19 mouse cellular contexts compared by ENCODE assay signal in the genomic region with DNA sequence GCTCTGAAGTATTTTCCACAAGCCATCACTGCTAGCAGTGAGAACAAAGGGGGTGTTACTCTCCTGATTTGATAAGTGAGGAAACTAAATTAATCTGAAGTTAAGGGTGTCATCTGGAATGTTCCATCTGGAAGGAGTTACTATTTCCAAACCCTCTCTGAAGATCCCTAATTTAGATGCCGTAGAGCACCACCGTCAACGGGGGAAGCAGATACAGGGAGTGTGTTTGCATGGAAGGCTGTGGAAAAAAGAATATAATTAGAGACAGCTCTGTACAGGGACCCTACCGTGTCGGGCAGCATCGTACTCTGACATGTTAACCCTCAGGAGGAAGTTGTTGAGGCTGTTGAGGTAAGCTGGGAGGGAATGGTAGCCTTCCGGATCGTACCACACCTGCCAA.
DNase-seq lines count a peak whose midpoint lies in the region; ATAC-seq and TF ChIP-seq lines count a peak whose summit lies in the region.
"Had no signal": no experiment of that assay in that cellular context is flagged by ENCODE, and none has a peak within 500 bp of the region (broad histone marks: within the 10 kb centered on the region; RNA-seq: fewer than 3 reads in every experiment).

No protein-coding gene starts in this region.

- 37% methylated on average over 8 of the region's 8 CpGs for WGBS in forebrain, postnatal 0 days
- 77% methylated on average over 8 of the region's 8 CpGs for WGBS in forebrain, embryonic 11.5 days

- no peak overlapping the region for H3K9ac ChIP-seq in forebrain, postnatal 0 days
- H3K9ac ChIP-seq in forebrain, embryonic 11.5 days (ENCODE audit: low read length) = no peak overlapping the region
- H3K9ac ChIP-seq: kidney, embryonic 15.5 days; limb, embryonic 15.5 days; liver, embryonic 14.5 days; lung, embryonic 15.5 days had no signal

- no peak overlapping the region for H3K4me3 ChIP-seq in forebrain, postnatal 0 days (ENCODE audit: low read depth, low read length)
- no peak overlapping the region for H3K4me3 ChIP-seq in forebrain, embryonic 11.5 days (ENCODE audit: low read depth, low read length)
- H3K4me3 ChIP-seq: embryonic facial prominence, embryonic 10.5 days; kidney, embryonic 15.5 days; limb, embryonic 15.5 days; lung, embryonic 15.5 days had no signal

- H3K9me3 ChIP-seq in forebrain, postnatal 0 days (ENCODE audit: low read length) = no peaks in the 10 kb centered on the region
- no peaks in the 10 kb centered on the region for H3K9me3 ChIP-seq in forebrain, embryonic 11.5 days (ENCODE audit: control insufficient read depth, low read length)
- H3K9me3 ChIP-seq: embryonic facial prominence, embryonic 10.5 days; kidney, embryonic 15.5 days; limb, embryonic 15.5 days; lung, embryonic 15.5 days had no signal

- H3K27ac ChIP-seq in forebrain, postnatal 0 days (ENCODE audit: low read depth, low read length) = no peak overlapping the region
- no peak overlapping the region for H3K27ac ChIP-seq in forebrain, embryonic 11.5 days (ENCODE audit: low read depth, low read length)
- H3K27ac ChIP-seq: embryonic facial prominence, embryonic 10.5 days; kidney, embryonic 15.5 days; limb, embryonic 15.5 days; liver, embryonic 14.5 days; lung, embryonic 15.5 days had no signal

- peak; percentile 71 for ATAC-seq in forebrain, postnatal 0 days
- ATAC-seq in forebrain, embryonic 11.5 days (replicated peaks; ENCODE audit: low FRiP score) = no peak
- ATAC-seq in activated CD4-positive, CD25-positive, alpha-beta regulatory T cell, adult 4 months = no peak

- no peaks in the 10 kb centered on the region for H3K36me3 ChIP-seq in forebrain, postnatal 0 days (ENCODE audit: insufficient read depth)
- no peaks in the 10 kb centered on the region for H3K36me3 ChIP-seq in forebrain, embryonic 11.5 days (ENCODE audit: control insufficient read depth, insufficient read depth, low read length)
- H3K36me3 ChIP-seq: embryonic facial prominence, embryonic 10.5 days; kidney, embryonic 15.5 days; limb, embryonic 15.5 days; lung, embryonic 15.5 days had no signal

- TF ChIP-seq CTCF in forebrain, postnatal 0 days (IDR thresholded peaks at IDR 0.05; ENCODE audit: low read depth) = no peak

- peaks cover 8% of the 10 kb centered on the region; the same call in 1 of the 2 replicates for H3K4me1 ChIP-seq in forebrain, postnatal 0 days (ENCODE audit: insufficient read depth)
- no peaks in the 10 kb centered on the region for H3K4me1 ChIP-seq in forebrain, embryonic 11.5 days (replicated peaks; ENCODE audit: control insufficient read depth, insufficient read depth, low read length)
- H3K4me1 ChIP-seq: kidney, embryonic 15.5 days; limb, embryonic 15.5 days had no signal

- peak; percentile 39 for DNase-seq in forebrain, postnatal 0 days
- DNase-seq in forebrain, embryonic 11.5 days (ENCODE audit: low spot score) = no peak
- DNase-seq in layer of hippocampus, postnatal 14 days (ENCODE audit: low spot score in 2 of 2) = peak; percentile 6 to 16
- DNase-seq in layer of hippocampus, adult 18-20 months (ENCODE audit: low spot score in 2 of 2) = no peak
- DNase-seq in right cerebral cortex, postnatal 10 days (ENCODE audit: low spot score in 2 of 2) = peak; percentile 35 to 56
- DNase-seq in right cerebral cortex, postnatal 36 days (ENCODE audit: low spot score in 2 of 2) = no peak
- DNase-seq: adrenal gland, postnatal 36 days; cerebellum, adult 11 months; cerebellum, adult 9-11 months; kidney, adult 11 months; kidney, postnatal 36 days; lung, postnatal 4 days; midbrain, embryonic 14.5 days had no signal

- 0 out of 2 replicates have a peak overlapping the region, but pooled peaks have one; percentile 13 for H3K4me2 ChIP-seq in forebrain, postnatal 0 days (ENCODE audit: low read depth)
- no peak overlapping the region for H3K4me2 ChIP-seq in forebrain, embryonic 11.5 days (ENCODE audit: low read depth, low read length, severe bottlenecking)
- H3K4me2 ChIP-seq: kidney, embryonic 15.5 days; limb, embryonic 15.5 days; lung, embryonic 15.5 days had no signal

- H3K27me3 ChIP-seq in forebrain, postnatal 0 days (ENCODE audit: insufficient read depth, low read length) = no peaks in the 10 kb centered on the region
- H3K27me3 ChIP-seq in forebrain, embryonic 11.5 days (ENCODE audit: control insufficient read depth, insufficient read depth, low read length) = no peaks in the 10 kb centered on the region
- H3K27me3 ChIP-seq: kidney, embryonic 15.5 days; limb, embryonic 15.5 days; lung, embryonic 15.5 days had no signal

Comparison
In these comparisons a context has a peak if more than half of its experiments do, and no peak if none do; other contexts are left out.
1. DNase-seq: peak in forebrain, postnatal 0 days (single experiment), layer of hippocampus, postnatal 14 days (2 of 2) and right cerebral cortex, postnatal 10 days (2 of 2); none in forebrain, embryonic 11.5 days (single experiment), layer of hippocampus, adult 18-20 months (0 of 2) and right cerebral cortex, postnatal 36 days (0 of 2).